Mouse (Mus musculus): Measurements from ENCODE around the gene Lsamp.
"Not testable (repeated sequence)": the region's sequence is repeated elsewhere in the genome, so short reads cannot be mapped to it uniquely, and the experiment has no call there.

Lsamp gene

DNA sequence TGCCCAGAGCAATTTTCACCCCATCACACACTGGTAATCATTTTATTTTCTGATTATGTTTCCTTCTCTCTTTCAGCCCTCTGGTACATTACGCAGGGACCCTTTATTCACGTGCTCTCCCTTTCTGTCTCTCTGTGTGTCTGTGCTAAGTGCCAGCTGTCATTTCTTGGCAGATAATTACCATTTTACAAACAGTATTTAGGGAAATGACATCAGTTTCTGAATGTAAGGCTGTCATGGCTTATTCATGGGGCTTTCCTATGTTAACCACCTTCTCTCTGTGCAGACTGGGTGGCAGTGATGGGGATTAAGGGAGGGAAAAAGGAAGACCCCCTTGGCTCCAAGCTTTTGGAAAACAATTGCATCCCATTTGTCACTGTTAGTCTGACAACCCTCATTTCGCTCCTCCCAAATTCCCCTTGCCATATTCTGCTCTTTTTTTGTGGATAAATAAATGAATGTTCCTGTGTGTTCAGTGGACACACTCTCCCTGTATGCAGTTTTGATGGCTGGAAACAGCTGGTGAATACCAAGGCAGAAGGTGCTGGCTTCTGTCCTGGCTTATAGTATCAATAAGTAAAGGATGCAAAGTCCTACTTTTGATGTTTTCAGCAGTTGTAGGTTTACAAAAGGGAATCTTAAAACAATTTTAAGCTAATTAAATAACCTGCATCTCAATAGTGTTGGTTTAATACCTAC lies 520.2 kb downstream of the Lsamp start:
- no peak for DNase-seq

DNA sequence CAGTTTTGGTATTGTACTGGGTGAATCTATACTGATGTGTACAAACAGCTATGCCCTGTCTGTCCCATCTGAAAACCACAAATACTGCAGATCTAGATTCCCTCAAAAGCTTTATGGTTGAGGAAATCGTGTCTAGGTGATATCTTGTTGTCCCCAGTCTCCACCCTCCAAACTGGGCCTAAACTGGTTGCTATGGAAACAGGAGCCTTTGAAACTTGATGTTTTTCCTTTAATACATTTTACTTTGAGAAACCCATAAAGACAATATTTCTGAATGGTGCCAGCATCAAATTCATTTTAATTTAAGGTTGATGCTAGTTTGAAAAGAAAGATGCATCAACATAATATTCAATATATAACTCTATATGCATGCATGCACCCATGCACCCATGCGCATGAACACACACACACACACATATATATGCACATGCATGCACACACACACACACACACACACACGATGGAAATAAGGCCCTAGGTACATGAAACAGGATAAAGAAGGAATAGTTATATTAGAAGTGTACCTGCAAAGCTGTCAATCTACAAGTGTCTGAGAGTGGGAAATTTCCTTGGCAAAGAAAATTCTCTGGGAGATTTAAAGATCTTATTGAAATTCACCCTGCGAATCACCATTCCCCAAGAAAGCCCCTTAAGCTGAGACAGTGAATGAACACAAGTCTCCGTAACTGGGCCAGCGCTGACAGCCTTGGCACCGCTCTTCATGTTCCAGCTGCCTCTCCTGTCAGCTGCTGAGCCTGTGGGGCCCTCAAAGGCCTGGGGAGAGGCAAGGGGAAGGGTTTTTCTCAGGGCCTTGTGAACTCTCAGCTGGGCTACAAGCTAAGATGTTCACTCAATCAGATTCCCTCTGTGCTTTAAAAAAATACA lies 525.2 kb downstream of the Lsamp start:
- DNase-seq, result peak; percentile 32

DNA sequence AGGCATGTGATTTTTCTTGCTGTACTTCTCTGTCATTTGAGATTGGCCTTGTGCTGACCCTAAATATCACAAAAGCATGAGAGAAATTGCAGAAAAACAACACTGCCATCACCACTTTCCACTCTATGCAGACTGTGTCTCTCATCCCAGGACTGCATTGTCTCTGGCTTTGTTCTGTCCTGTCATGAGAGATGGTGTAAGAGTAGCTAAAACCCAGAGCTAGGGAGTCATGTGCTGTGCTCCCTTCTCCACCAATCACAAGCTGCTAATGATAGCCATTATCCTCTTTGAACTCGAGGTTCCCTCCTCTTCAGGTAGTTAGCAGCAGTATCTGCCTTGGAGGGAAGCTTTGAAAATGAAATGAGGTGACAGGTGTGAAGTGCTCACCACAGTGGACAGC lies 552.6 kb downstream of the Lsamp start:
- DNase-seq, result no peak

DNA sequence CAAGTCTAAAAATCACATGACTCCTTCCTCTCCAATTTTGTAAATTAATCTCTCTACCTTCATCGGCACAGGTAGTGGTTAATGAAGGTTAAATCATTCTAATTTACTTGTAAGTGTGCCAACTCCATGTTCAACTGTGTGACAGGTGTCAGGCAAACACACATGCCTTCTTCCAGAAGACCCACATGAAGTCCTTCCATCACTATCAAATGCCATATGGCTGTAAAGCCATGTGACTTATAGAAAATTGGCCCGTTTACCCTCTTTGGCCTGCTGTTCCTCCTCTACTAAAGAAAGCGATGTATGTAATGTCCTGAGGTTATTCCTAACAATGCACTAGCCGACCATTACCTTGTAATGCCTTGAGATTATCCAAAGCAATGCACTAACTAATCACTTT lies 565.5 kb downstream of the Lsamp start:
- DNase-seq, result no peak

DNA sequence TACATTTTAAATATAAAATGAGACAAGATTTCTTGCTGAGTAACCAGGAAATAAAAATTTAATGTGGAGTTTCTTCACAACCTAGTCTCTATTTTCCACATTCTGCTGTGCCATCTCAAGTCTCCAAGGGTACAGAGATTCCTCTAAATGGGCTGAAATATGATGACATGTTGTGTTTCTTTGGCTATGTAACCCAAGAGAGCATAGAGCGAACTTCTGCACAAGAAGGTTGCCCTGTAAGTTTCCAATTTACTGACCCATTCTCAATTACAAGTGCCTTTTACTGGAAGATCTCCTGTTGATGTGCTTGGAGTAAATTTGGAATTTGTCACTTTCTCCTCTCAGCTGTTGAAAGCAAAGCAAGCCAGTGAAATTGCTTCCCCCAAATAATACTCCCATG lies 571.4 kb downstream of the Lsamp start:
- DNase-seq, result no peak

DNA sequence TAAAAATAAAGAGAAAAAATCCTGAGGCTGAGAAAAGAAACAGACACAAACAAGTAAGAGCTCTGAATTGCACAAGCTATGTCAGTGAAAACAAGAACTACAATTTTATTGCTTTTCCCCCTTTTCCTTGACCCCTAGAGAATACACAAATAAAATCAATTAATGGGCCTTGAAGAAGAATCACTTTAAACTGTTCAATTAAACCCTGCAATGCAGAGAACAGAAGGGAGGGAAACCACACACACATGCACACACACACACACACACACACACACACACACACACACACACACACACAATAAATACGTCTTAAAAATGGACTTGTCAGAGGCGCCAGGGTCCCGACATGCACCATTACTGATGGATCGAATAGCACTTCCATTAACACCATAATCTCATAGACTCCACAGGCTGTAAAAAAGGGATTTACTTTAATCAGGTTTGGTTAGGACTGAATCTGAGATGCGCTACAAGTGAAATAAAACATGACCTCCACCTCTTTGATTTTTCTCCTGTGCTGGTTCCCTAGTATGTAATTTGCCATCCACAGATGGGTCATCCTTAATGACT lies 573.6 kb downstream of the Lsamp start:
- DNase-seq, result no peak

DNA sequence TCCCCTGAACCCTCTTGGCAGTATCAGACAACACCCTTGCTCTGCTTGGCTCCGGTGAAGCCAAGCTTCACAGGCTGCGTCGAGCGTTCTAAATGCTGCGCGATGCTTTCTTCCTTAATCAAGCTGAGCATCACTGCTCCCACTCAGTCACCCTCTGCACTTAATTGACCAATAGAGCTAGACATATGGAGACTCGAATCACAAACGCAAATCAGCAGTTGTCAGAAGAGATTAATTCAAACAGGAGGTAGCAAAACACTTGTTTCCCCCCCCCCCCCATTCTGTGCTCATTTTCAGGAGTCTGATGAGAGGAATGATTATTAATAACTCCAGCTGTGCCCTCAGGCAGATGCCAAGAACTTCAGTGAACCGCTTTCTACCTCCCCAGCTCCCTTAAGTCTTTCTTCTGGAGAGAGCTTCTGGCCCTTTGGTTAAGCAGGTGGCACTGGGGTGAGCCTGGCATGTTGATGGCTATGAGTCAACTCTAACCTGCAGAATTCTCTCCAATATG lies 583.3 kb downstream of the Lsamp start:
- DNase-seq, result no peak

DNA sequence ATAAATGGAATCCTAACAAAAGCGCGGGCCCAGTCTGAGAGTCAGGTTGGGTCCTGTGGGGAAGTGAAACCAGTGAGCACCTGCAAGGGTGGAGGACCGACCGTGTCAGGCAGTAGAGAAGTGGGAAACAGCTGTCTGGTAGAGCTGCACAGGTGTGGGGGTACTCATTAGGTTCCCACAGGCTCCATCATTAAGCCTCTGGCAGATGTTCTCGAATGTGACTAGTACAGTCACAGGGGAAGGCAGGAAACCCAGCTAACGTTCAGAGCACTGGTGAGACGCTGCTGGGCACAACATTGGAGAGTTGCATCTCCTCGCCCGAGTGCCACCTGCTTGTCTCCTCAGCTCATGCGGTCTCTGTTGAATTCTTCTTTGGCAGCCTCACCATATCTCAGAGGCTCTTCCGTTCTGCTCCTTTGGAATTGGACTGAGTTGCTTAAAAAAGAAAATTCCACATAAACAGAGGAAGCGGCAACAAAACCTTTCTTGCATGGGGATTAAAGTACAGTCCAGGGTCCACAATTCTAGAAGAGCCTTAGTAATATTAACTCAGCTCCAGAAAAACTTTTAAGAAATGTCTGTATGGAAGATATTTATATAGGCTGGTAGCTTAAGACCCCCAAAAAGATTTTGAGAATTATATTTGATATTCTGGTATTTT lies 588.1 kb downstream of the Lsamp start:
- DNase-seq, result no peak

DNA sequence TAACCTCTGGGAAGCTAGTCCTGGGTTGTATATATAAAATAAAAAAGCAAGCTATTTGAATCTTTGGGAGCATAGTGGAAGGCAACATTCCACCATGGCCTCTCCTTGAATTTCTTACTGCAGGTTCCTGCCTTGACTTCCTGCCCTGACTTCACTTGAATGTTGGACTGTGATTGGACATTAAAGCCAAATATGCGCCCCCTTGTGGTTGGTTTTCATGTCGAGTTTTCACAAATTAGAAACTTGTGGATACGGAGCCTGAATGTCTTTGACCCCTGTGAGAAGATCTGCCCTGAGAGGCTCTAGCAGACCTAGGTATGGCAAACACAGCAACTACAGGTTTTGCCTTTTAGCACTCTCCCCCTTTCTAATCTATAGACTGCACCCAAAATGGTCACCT lies 597.9 kb downstream of the Lsamp start:
- DNase-seq, result no peak

DNA sequence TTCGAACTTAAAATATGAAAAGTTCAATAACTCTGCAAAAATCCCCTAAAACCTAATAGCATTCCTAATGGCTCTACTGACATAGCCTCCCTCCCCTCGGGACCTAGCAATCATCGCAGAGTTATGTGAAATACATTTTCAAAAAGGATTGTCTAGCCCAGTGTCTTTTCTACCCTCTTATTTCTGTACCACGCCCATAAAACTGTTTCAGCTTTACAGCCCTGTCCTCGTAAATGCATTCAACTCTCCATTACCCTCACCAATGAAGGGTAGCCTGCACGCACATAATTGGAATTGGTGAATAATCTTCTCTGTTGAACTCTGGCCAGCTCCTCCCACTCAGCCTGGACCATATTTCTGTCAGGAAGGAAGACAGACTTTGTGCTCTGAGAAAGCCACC lies 609.0 kb downstream of the Lsamp start:
- no peak for DNase-seq

DNA sequence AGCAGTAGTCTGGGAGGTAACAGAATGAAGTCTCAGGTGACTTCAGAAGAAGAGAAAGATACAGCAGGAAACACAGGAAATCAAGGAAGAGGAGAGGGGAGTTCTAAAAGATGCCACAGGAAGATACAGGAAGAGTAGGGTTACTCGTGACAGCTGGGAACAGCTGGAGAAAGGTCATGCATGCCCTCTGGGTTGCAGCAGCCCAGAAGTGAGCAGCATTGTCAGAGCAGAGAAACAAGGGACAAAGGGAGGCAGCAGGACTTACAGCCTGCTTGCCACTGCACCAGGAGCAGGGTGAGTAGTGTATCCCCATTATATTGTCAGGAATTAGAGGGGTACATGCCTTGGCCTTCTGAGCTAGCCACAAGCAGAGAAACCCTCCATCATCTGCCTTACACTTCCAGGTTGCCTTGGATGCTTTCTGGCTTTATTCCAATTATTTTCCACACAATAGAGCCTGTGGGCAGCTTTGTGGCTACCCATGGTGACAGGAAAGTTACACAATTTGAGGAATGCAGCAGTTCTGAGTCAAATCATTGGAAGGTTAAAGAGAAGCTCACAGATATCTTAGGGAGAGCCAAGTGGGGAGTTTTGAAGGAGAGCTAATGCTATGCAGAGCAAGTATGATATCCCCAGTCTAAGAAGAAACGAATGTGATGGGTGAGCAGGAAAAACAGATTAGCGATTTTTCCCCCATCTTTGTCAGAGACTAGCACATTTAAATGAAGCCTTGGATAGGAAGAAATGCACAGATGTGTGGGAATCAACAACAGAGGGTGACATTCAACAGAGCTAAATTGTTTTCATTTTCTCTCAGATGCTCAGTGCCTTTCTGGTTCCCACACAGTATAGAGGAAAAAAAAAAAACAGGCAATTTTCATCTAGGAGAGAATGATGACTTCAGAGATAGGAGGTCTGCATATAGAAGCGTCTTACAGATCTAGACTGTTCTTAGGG lies 617.5 kb downstream of the Lsamp start:
- no peak for DNase-seq

DNA sequence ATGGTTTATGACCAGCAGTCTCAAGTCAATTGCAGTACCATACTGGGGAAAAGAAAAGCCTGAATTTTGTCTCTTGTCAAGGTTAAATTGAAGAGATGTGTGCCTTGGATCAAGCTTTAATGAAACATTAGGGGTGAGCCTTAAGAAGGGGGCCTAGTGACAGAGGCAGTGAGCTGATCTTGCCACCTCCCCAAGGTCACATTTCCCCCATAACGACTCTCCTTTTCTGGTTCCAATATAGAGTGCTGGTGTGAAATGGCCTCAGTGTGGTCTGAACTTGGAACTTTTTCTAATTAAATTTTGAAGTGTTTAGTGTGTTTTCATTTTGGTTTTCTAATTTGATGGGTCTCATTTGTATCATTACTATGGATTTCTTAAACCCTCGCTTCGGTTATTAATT lies 623.3 kb downstream of the Lsamp start:
- DNase-seq, result no peak

DNA sequence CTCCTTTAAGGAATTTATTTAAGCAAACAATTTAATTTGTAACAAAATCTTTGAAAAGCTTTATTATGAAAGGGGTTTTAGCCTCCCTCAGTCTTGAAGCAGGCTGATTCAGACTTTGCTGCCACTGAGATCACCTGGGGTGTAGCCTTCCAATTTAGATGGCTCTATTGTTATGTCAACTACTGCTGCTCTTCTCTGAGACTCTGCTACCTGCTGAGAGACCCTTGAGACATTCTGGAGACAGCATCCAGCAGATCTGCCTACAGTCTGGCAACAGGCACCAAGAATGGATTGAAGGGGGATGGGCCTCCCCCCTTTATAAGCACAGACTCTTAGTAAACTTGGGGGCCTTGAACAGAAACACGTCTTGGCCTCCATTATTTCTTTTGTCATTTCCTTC lies 632.5 kb downstream of the Lsamp start:
- DNase-seq, result not testable (repeated sequence)

DNA sequence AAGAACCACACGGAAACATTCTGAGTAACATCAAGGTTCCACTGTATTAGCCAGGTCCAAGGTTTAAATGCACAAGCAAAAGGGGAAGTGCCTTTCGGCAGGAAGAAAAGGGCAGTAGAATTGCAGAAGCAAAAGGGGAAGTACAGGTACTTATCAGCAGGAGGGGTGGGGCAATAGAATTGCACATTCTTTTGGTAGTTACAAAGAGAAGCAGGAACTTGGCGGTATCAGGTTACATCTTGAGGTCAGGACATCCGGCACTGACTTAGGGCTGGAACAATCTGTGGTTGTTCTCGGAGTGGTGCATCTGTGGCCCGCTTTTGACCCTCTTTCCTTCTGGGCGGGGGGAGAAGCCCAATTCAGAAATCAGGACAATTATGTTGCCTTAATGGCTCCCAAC lies 636.9 kb downstream of the Lsamp start:
- not testable (repeated sequence) for DNase-seq

DNA sequence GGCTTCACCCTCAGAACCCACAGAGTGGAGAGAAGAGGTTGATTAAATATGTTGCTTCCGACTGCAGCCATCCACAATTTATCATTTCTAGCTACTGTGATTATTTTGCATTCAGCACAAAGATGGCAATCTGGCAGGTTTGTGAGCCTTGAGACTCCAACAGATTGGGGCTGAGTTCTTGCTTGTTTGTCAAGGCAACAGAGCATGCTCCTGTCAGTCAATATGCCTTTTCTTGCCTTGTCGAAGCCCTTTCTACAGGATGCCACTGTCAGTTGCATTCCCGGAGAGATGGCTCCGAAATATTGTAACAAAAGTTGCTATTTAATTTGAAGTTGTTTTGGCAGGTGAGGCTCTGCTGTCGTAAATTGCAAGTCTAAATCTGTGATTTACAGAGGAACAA lies 643.0 kb downstream of the Lsamp start:
- DNase-seq, result no peak

DNA sequence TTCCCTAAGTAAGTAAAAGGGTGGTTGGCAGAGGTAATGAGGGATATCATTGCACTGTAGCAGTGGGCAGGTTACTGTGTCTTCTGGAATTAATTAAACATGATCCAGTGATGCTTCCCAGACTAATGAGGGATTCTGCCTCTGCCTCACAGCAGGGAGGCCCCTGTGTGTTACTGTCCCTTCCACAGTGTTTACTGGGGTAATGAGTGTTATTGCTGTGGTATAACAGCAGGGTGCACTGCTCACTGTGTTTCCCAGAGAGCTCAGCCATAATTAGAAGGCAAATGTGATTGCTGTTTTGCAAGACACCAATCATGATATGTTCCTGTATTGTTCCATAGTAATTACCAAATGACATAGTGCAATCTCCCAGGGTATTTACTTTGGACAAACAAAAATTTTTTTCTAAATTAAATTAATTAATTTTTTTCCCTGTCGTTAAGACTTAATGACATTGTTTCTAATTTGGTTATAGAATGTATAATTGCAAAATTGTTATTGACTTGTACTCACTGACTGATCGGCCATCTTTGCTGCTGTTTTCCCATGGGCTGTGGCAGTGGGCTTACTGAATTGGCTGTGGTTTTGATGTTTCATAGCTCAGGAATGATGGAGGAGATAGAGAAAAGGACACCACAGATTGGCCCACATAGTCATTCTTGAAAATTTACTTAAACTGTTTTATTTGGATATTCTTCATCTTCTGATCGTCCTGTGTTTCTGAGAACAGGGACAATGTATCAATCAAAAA lies 655.6 kb downstream of the Lsamp start:
- DNase-seq, result no peak

DNA sequence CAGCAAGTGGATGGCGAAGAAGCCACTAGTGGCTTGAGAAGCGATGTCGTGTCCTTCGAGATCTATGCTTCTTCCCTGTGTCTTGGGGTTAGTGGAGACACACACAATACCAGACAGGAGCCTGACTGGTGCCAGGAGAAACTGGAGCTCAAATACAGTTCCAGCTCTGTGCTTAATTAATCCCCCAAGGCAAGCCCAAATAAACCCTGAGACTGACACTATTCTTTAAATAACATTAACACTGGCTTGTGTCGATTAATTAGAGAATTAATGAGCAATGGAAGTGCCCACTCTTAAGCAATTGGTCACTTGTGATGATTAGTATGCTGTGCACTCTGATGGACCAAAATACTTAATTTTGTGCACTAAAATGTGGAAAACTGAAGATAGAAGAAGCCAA lies 668.6 kb downstream of the Lsamp start:
- DNase-seq, result no peak

DNA sequence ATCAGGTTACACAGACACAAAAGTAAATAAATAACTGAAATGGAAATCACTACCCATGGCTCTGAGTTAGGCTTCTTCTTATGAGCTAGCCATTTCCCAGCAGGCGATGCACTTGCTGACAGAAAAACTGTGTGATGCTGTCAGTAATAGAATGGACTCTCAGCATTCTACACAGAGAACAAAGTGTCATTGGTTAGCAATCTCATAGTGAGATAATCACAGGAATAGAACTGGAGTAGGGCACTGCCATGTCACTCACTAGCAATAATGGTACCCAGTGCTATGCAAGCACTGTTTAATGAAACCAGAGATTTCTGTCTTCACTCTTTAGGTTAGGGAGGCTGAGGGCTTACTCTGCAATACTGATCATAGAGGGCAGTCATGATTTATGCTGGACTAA lies 669.3 kb downstream of the Lsamp start:
- DNase-seq, result no peak

DNA sequence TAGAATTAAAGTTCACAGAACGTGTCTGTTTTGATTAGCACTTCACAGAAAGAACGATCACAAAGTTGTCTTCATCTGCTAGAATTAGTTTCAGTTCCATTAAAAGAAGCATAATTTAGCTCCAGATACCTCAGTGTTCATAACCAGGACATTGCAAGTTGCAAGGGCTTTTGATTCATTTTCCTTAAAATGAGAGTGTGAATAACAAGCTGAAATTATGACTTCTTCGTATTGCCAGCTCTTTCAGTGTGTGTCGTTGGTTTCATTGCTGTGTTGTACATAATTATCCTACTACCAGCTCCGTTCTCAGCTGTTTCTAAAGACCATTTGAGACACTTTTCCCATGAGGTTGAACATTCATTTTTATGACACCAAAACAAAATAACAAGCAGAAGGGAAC lies 672.2 kb downstream of the Lsamp start:
- no peak for DNase-seq

DNA sequence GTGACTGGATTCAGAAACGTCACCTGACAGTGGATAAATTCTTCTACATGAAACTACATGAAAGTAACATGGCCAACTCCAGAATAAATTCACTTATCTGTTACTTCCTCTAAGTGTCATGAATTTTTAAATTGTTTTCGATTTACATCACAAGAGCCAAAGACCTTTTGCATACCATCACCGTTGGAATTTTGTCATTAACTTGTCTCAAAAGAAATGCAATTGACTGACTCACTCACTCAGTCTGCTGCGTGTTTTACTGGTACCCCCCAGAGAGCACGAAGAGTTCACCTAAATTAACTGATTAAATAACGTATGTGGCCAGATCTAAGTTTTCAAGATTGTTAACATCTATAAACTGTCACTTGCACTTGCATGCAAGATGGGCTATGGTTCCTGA lies 672.7 kb downstream of the Lsamp start:
- no peak for DNase-seq

DNA sequence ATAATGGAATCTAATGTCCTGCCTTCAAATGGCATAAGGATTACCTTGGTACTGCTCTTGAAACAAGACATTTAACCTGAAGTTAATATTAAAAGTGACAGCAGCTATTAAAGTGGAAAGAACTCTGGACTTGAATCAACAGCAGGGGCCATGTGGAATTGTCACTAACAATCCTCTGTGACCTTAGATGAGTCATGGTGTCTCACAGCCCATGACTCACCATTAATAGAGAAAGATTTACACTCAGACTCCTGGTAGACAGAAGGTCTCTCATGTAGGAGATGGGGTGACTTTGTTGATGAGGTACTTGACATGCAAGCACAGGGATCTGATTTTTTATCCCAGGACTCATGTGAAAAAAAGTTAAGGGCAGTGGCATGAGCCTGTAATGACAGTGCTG lies 701.4 kb downstream of the Lsamp start:
- no peak for DNase-seq

Data from right cerebral cortex, adult 18-20 months (tissue).